Mouse (Mus musculus) telencephalon, adult 2 months (tissue): ENCODE measurements at regions not wholly inside any gene's neighbourhood (a gene's known extent, or its start where the extent isn't known, plus 50 kb on each side); places are given as distances from the start of the nearest gene placed in this dataset.

Experiments used
- DNase-seq: peaks from one replicate; pipeline ENCODE4 v3.0.0-alpha.2; 2011; ENCODE audit warnings: low read depth, low spot score

DNA sequence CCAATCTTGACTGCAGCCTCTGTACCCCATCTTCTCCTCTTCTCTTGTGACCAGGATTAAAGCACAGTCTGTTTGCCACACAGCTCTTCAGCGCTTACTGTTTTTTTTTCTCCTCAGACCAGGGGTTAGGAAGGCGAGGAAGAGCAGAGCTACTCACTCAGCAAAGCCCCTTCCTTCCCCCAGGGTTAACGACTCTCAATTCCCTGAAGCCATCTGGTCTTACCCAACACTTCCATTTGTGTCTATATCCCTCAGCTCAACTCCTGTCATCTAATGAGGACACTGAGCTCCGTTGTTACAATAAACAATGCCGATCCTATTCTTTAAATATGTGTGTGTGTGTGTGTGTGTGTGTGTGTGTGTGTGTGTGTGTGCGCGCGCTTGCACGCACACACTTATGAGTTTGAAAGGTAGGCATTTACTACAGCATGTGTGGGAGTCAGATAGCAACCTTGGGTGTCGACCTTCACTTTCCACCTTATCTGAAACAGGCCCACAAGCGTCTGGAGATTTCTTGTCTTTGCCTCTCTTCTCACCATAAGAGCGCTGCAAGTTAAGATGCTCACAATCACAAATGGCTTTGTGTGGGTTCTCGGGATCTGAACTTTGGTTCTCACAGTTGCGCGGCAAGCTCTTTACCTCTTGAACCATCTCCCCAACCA is 79.3 kb upstream of the Six2 start:
- DNase-seq: no peak

DNA sequence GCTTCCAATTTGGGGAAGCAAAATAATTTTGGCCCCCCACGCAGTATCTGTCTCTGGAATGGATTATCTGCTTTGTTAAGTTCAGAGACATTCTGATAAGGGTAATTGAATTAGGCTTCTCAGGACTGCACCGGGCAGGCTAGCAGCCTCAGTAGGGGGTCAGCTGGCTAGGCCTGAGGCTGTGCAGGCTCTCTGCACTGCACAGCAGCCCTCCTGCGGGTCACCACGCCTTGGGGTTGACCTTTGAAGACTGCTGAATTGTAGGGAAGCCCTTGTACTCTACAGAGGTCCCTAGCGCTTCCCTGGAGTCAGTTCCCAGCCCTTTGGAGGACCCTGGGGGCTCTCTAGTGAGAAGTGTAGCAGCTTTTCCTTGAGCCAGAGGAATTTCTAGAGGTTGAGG is 78.5 kb upstream of the Six2 start:
- DNase-seq: no peak

DNA sequence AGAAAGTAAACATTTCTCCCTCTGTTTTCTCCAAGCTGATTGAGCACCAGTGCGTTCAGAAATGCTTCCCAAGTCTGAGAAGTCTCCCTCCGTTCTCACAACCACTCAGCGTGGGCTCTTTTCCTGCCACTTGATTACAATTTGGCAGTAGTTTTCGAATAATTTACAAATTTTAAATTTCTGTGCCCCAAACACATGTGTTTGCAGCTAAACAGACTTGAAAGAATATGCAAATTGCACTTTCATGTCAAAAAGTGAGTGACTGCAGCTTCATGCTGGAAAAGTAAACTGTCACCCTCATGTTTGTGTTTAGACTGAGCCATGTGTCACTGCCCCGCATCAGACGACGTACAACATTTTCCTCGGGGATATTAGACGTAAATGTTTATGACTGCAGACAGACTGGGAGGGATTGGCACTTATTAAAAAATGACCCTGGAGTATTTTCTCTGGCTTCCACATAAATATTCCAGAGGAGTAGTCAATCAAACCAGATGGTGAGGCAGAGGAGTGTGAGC is 70.6 kb upstream of the Six2 start:
- DNase-seq: no peak

DNA sequence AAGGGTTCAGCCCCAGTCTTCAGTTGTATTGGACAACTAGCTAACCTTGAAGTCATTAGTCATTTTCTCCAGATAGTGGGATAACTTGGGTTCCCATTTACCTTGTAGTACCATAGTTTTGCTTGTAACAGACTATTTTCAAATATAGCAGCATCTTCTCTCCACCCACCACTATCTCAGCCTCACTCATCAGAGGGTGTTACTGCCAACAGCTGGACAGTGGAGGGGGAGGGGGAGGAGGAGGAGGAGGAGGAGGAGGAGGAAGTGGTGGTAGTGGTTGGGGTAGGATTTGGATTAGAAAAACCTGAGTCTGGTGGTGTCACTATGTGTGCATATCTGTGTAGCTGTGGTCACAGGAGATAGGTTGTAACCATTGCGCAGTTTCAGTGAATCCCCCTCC is 69.6 kb upstream of the Six2 start:
- DNase-seq: no peak

DNA sequence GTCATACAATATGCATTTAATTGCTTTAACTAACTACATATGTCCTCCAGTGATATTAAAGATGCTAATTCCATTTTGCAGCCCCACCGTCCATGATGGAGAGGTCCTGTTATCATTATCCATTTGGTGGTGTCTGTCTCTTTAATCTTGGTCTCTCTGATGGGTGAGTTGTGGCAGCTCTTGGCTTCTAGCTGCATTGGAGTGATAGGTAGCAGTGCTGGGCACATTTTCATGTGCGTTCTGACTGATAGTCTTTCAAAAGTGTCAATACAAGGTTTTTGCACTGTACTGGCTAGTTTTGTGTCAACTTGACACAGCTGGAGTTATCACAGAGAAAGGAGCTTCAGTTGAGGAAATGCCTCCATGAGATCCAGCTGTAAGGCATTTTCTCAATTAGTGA is 67.5 kb upstream of the Six2 start:
- no peak for DNase-seq

GRCm38 (mm10) chr17:85748649-85749081 is 60.6 kb upstream of the Six2 start:
- no peak for DNase-seq

DNA sequence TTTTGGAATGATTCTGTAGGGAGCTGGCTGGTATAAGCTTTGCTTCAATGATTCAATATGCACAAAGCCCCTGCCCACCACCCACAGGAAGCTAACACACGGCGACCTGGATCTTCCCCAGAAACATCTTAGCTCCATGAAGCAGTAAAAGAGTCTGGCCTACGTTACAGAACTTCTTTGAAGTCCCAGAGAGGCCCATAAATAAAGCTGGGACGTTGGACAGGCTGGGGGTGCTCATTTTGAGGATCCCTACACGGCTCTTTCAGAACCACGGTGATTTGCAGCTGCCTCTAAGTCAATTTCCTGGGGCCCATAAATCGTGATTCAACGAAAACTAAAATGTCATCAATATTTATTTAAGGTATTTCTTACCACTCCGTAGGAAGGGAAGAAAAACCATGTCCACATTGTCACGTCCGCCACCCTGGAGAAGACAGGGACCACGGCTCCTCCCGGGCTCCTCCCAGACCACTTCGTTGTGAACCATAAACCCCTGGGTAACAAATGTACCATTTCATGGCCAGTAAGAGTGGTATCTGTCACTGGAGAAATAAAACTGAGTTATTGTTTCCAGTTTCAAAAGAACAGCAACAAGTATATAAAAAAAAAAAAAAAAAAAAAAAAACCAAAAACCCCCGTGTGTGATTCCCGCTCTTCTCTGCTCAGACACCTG is 60.0 kb upstream of the Six2 start:
- no peak for DNase-seq
